10 mouse cellular contexts compared by ENCODE assay signal in genomic region chr4:136855081-136855480, GRCm38 (mm10). TPM values are rescaled to one million over a fixed set of nuclear protein-coding genes. Genes with fewer than 3 reads are reported as not detected.
A peak's percentile ranks its signal among the peaks of the same experiment; 100 is the strongest.
DNase-seq lines count a peak whose midpoint lies in the region; ATAC-seq and TF ChIP-seq lines count a peak whose summit lies in the region.
"Had no signal": no experiment of that assay in that cellular context is flagged by ENCODE, and none has a peak within 500 bp of the region (broad histone marks: within the 10 kb centered on the region; RNA-seq: fewer than 3 reads in every experiment).

No protein-coding gene starts in this region.

- peaks cover 12% of the 10 kb centered on the region for H3K27me3 ChIP-seq in Patski

- POLR2A ChIA-PET in Patski (lab: Charles Lee), result no interaction called here

- no peak for ATAC-seq in Patski

- in situ Hi-C loops in Patski (cut with MboI; ENCODE audit: low pct_unique_long_range_greater_than_20kb), result no loop called here

- CTCF ChIA-PET in Patski (lab: Charles Lee), result no interaction called here

- peak; percentile 41 for TF ChIP-seq CTCF in Patski (IDR thresholded peaks at IDR 0.05)

- DNase-seq in embryo, embryonic 10 days (ENCODE audit: low spot score), result peak; percentile 35
- no peak for DNase-seq in embryo, embryonic 9.5 days (ENCODE audit: extremely low spot score)
- DNase-seq in layer of hippocampus, postnatal 25 days (ENCODE audit: extremely low spot score in 1 of 2, low spot score in 1 of 2), result peak; percentile 48 to 64
- no peak for DNase-seq in layer of hippocampus, adult 8-10 months (ENCODE audit: low spot score in 2 of 2)
- DNase-seq in 3134 (ENCODE audit: extremely low read depth, insufficient read length, low spot score) (peak; percentile 25), Patski (ENCODE audit: low read depth, low spot score) (no peak)
- DNase-seq in gastrocnemius, adult 8-10 months (ENCODE audit: low spot score in 2 of 2), result no peak
- no peak for DNase-seq in heart, adult 11 months
- DNase-seq: cerebellum, adult 8-10 months; midbrain, embryonic 14.5 days had no signal

RNA-seq across cellular contexts. Expression of gene Ephb2, which starts 19.3 kb away (rescaled TPM):
- 10 to 100 TPM; 24.0 to 29.2 TPM for total RNA-seq in layer of hippocampus, postnatal 25 days (2021)
- 10 to 100 TPM; 17.4 to 23.2 (median 19.8) TPM for total RNA-seq in layer of hippocampus, adult 8-10 months (2022)
- polyA plus RNA-seq in Patski (2021), result 2.3 TPM
- total RNA-seq in gastrocnemius, adult 8-10 months (2022), result under 1 TPM in 3 of 4 experiments, not detected in 1; 0.24 to 0.75 (median 0.56) TPM

RNA-seq across cellular contexts. Expression of gene C1qb, which starts 30.9 kb away (rescaled TPM):
- 10 to 100 TPM; 50.7 to 56.9 TPM for total RNA-seq in layer of hippocampus, postnatal 25 days (2021)
- 100 to 1,000 TPM in 2 of 4 experiments, 10 to 100 TPM in 2; 48.7 to 305 (median 140) TPM for total RNA-seq in layer of hippocampus, adult 8-10 months (2022)
- polyA plus RNA-seq in Patski (2021), result not detected
- 10 to 100 TPM in 1 of 4 experiments, 1 to 10 TPM in 3; 3.3 to 11.0 (median 7.2) TPM for total RNA-seq in gastrocnemius, adult 8-10 months (2022)

RNA-seq across cellular contexts. Expression of gene C1qc, which starts 37.8 kb away (rescaled TPM):
- total RNA-seq in layer of hippocampus, postnatal 25 days (2021), result 10 to 100 TPM; 37.3 to 45.0 TPM
- total RNA-seq in layer of hippocampus, adult 8-10 months (2022), result 100 to 1,000 TPM in 2 of 4 experiments, 10 to 100 TPM in 2; 28.3 to 233 (median 108) TPM
- not detected for polyA plus RNA-seq in Patski (2021)
- total RNA-seq in gastrocnemius, adult 8-10 months (2022), result 1 to 10 TPM; 2.2 to 8.2 (median 5.5) TPM

RNA-seq across cellular contexts. Expression of gene C1qa, which starts 43.5 kb away (rescaled TPM):
- total RNA-seq in layer of hippocampus, postnatal 25 days (2021), result 10 to 100 TPM; 48.2 to 51.3 TPM
- total RNA-seq in layer of hippocampus, adult 8-10 months (2022), result 100 to 1,000 TPM in 2 of 4 experiments, 10 to 100 TPM in 2; 45.5 to 340 (median 144) TPM
- not detected for polyA plus RNA-seq in Patski (2021)
- total RNA-seq in gastrocnemius, adult 8-10 months (2022), result 10 to 100 TPM in 1 of 4 experiments, 1 to 10 TPM in 3; 2.6 to 11.5 (median 6.7) TPM

Comparison
In these comparisons a context has a peak if more than half of its experiments do, and no peak if none do; other contexts are left out.
1. DNase-seq: peak in embryo, embryonic 10 days (single experiment), layer of hippocampus, postnatal 25 days (2 of 2) and 3134 (single experiment); none in embryo, embryonic 9.5 days (single experiment), layer of hippocampus, adult 8-10 months (0 of 2), Patski (single experiment), gastrocnemius, adult 8-10 months (0 of 2) and heart, adult 11 months (single experiment).
2. RNA of gene Ephb2, which starts 19.3 kb away (total RNA-seq): 24.0 to 29.2 TPM in layer of hippocampus, postnatal 25 days and 17.4 to 23.2 TPM in layer of hippocampus, adult 8-10 months; 0.24 to 0.75 TPM in gastrocnemius, adult 8-10 months; every median in the first group is over 10 times any median in the second.
3. RNA of gene C1qb, which starts 30.9 kb away (total RNA-seq): 48.7 to 305 TPM in layer of hippocampus, adult 8-10 months and 50.7 to 56.9 TPM in layer of hippocampus, postnatal 25 days; 3.3 to 11.0 TPM in gastrocnemius, adult 8-10 months; every median in the first group is over 4 times any median in the second.